Mouse (Mus musculus) hindbrain, embryonic 14.5 days (tissue): ENCODE data around the gene Anapc16. TPM values are rescaled to one million over a fixed set of nuclear protein-coding genes. Genes with fewer than 3 reads are reported as not detected.

ENCODE experiments used
- ATAC-seq: fragments of 200-750 bp; cut with Nextera tagmentation; 2 replicates; pipeline ENCODE4 v1.8.0; 2017; ENCODE audit warnings: moderate number of reproducible peaks, mild to moderate bottlenecking, moderate TSS enrichment, moderate library complexity; ENCODE audit not compliant: low FRiP score
- DNase-seq: peaks from one replicate; pipeline ENCODE4 v3.0.0-alpha.2; 2015; ENCODE audit warnings: low spot score
- H3K27ac ChIP-seq: fragments of 300-500 bp; sonication (generic); 2 replicates; pipeline ENCODE4 v1.5.1; 2014; ENCODE audit warnings: mild to moderate bottlenecking, moderate library complexity
- H3K27me3 ChIP-seq: fragments of 300-500 bp; sonication (generic); 2 replicates; pipeline ENCODE4 v1.6.1; 2014; ENCODE audit warnings: mild to moderate bottlenecking, low read length, mixed read lengths; ENCODE audit not compliant: control insufficient read depth, insufficient read depth
- H3K36me3 ChIP-seq: fragments of 300-500 bp; sonication (generic); replicated peaks from 2 replicates; pipeline ENCODE4 v1.6.1; 2014; ENCODE audit not compliant: control insufficient read depth, insufficient read depth
- H3K4me1 ChIP-seq: fragments of 300-500 bp; sonication (generic); replicated peaks from 2 replicates; pipeline ENCODE4 v1.6.1; 2014; ENCODE audit warnings: antibody characterized with exemption, low read length, mixed read lengths; ENCODE audit not compliant: control insufficient read depth, insufficient read depth
- H3K4me2 ChIP-seq: fragments of 300-500 bp; sonication (generic); replicated peaks from 2 replicates; pipeline ENCODE4 v1.6.1; 2014; ENCODE audit warnings: mild to moderate bottlenecking, moderate library complexity
- H3K4me3 ChIP-seq: fragments of 300-500 bp; sonication (generic); replicated peaks from 2 replicates; pipeline ENCODE4 v1.5.1; 2014; ENCODE audit warnings: mild to moderate bottlenecking, low read length
- H3K9ac ChIP-seq: fragments of 300-500 bp; sonication (generic); 2 replicates; pipeline ENCODE4 v1.6.1; 2014
- H3K9me3 ChIP-seq: fragments of 300-500 bp; sonication (generic); 2 replicates; pipeline ENCODE4 v1.6.1; 2016; ENCODE audit warnings: low read length; ENCODE audit not compliant: control insufficient read depth
- WGBS: fragments of 180-500 bp; shearing (Covaris S2); extraction: QIAGEN DNeasy Blood & Tissue Kit; methylation state at CpG from one replicate; pipeline ENCODE4 v1.1.7; 2014; 5-methylcytosine and 5-hydroxymethylcytosine counted together
- polyA plus RNA-seq: library from polyadenylated mRNA; unstranded; fragments of >200 nt; fragmentation: Nextera tagmentation; extraction: Ambion mirVana; gene quantifications from 2 replicates; pipeline ENCODE4 v1.2.1, GENCODE M21; 2014

Gene Anapc16
- polyA plus RNA-seq, 1 experiment from 2014 or later, result 110 TPM

GRCm38 (mm10) chr10:59978401-59978800 lies 24.5 kb downstream of the Anapc16 start:
- no peak overlapping the region for H3K9ac ChIP-seq
- H3K9me3 ChIP-seq, result no peaks in the 10 kb centered on the region
- DNase-seq, result no peak
- no peaks in the 10 kb centered on the region for H3K36me3 ChIP-seq
- WGBS, result 66% methylated on average over 2 of the region's 2 CpGs
- no peak overlapping the region for H3K4me2 ChIP-seq
- no peaks in the 10 kb centered on the region for H3K27me3 ChIP-seq
- peak overlapping the region; percentile 47 for H3K27ac ChIP-seq
- ATAC-seq, result no peak
- H3K4me3 ChIP-seq, result no peak overlapping the region
- peaks cover 19% of the 10 kb centered on the region for H3K4me1 ChIP-seq

GRCm38 (mm10) chr10:59977715-59978343 lies 25.1 kb downstream of the Anapc16 start:
- H3K27ac ChIP-seq, result peak overlapping the region; percentile 47; the same call in 1 of the 2 replicates
- H3K9ac ChIP-seq, result no peak overlapping the region
- H3K36me3 ChIP-seq, result no peaks in the 10 kb centered on the region
- no peaks in the 10 kb centered on the region for H3K27me3 ChIP-seq
- no peaks in the 10 kb centered on the region for H3K9me3 ChIP-seq
- no peak for DNase-seq
- H3K4me3 ChIP-seq, result no peak overlapping the region
- 87% methylated on average over 5 of the region's 5 CpGs for WGBS
- ATAC-seq, result no peak
- H3K4me1 ChIP-seq, result peaks cover 19% of the 10 kb centered on the region
- no peak overlapping the region for H3K4me2 ChIP-seq

- H3K9me3 ChIP-seq, result no peaks in the 10 kb centered on the region
- 66% methylated on average over 2 of the region's 4 CpGs for WGBS
- H3K4me3 ChIP-seq, result no peak overlapping the region
- no peak overlapping the region for H3K4me2 ChIP-seq
- DNase-seq (no peak), ATAC-seq (no peak)
- no peaks in the 10 kb centered on the region for H3K27me3 ChIP-seq
- peaks cover 19% of the 10 kb centered on the region for H3K4me1 ChIP-seq
- H3K9ac ChIP-seq, result no peak overlapping the region
- H3K27ac ChIP-seq, result no peak overlapping the region
- H3K36me3 ChIP-seq, result no peaks in the 10 kb centered on the region
Observed at GRCm38 (mm10) chr10:59977141-59977540, 25.8 kb downstream of the Anapc16 start.

- Histone ChIP-seq H3K27me3 (no peaks in the 10 kb centered on the region), H3K9ac (peak overlapping the region; percentile 35; the same call in 1 of the 2 replicates), H3K27ac (no peak overlapping the region), H3K4me2 (no peak overlapping the region), H3K9me3 (no peaks in the 10 kb centered on the region), H3K4me1 (peaks cover 26% of the 10 kb centered on the region), H3K4me3 (no peak overlapping the region), H3K36me3 (no peaks in the 10 kb centered on the region)
- WGBS, result 53% methylated on average over 3 of the region's 3 CpGs
- no peak for ATAC-seq
- no peak for DNase-seq
Observed at GRCm38 (mm10) chr10:59974786-59975185, 28.1 kb downstream of the Anapc16 start.

- ATAC-seq (no peak), DNase-seq (no peak)
- H3K4me2 ChIP-seq, result no peak overlapping the region
- H3K4me1 ChIP-seq, result peaks cover 29% of the 10 kb centered on the region
- peak overlapping the region; percentile 22; the same call in 1 of the 2 replicates for H3K27ac ChIP-seq
- no peaks in the 10 kb centered on the region for H3K36me3 ChIP-seq
- H3K27me3 ChIP-seq, result no peaks in the 10 kb centered on the region
- WGBS, result 10% methylated on average over 6 of the region's 6 CpGs
- H3K9me3 ChIP-seq, result no peaks in the 10 kb centered on the region
- no peak overlapping the region for H3K4me3 ChIP-seq
- H3K9ac ChIP-seq, result peak overlapping the region; percentile 35; the same call in 1 of the 2 replicates
Observed at GRCm38 (mm10) chr10:59974191-59974664, 28.7 kb downstream of the Anapc16 start.

GRCm38 (mm10) chr10:59973400-59973799 lies 29.5 kb downstream of the Anapc16 start:
- Histone ChIP-seq H3K27ac (no peak overlapping the region), H3K4me3 (no peak overlapping the region), H3K36me3 (no peaks in the 10 kb centered on the region), H3K4me1 (peaks cover 21% of the 10 kb centered on the region), H3K27me3 (no peaks in the 10 kb centered on the region), H3K9ac (no peak overlapping the region), H3K9me3 (no peaks in the 10 kb centered on the region), H3K4me2 (no peak overlapping the region)
- WGBS, result 91% methylated on average over 4 of the region's 4 CpGs
- no peak for ATAC-seq
- no peak for DNase-seq

- ATAC-seq (no peak), DNase-seq (no peak)
- Histone ChIP-seq H3K27me3 (no peaks in the 10 kb centered on the region), H3K4me1 (peaks cover 19% of the 10 kb centered on the region), H3K9me3 (no peaks in the 10 kb centered on the region), H3K4me2 (no peak overlapping the region), H3K9ac (no peak overlapping the region), H3K27ac (no peak overlapping the region), H3K36me3 (no peaks in the 10 kb centered on the region), H3K4me3 (no peak overlapping the region)
- WGBS, result 77% methylated on average over 6 of the region's 6 CpGs
Observed at GRCm38 (mm10) chr10:59972999-59973398, 29.9 kb downstream of the Anapc16 start.

- Histone ChIP-seq H3K9me3 (no peaks in the 10 kb centered on the region), H3K27me3 (no peaks in the 10 kb centered on the region), H3K4me3 (no peak overlapping the region), H3K4me2 (no peak overlapping the region), H3K4me1 (peaks cover 19% of the 10 kb centered on the region), H3K9ac (no peak overlapping the region), H3K27ac (no peak overlapping the region), H3K36me3 (no peaks in the 10 kb centered on the region)
- WGBS, result 28% methylated on average over 2 of the region's 2 CpGs
- no peak for DNase-seq
- no peak for ATAC-seq
Observed at GRCm38 (mm10) chr10:59972534-59972933, 30.4 kb downstream of the Anapc16 start.

- Histone ChIP-seq H3K4me2 (no peak overlapping the region), H3K27ac (no peak overlapping the region), H3K4me1 (peaks cover 19% of the 10 kb centered on the region), H3K9me3 (no peaks in the 10 kb centered on the region), H3K36me3 (no peaks in the 10 kb centered on the region), H3K4me3 (no peak overlapping the region), H3K27me3 (no peaks in the 10 kb centered on the region), H3K9ac (no peak overlapping the region)
- ATAC-seq (no peak), DNase-seq (no peak)
- WGBS, result 90% methylated on average over 8 of the region's 8 CpGs
Observed at GRCm38 (mm10) chr10:59971813-59972212, 31.1 kb downstream of the Anapc16 start.
